Mouse (Mus musculus) embryo, embryonic 10.5 days (tissue): ENCODE results near the gene 4930519P11Rik.

Experiments used
- DNase-seq: peaks from one replicate; pipeline ENCODE4 v3.0.0-alpha.2; 2015; ENCODE audit warnings: low spot score

4930519P11Rik gene

GRCm38 (mm10) chr2:154613118-154614115 lies at the start of gene 4930519P11Rik, which contains the start of gene Zfp341:
Gene 4930519P11Rik, minus strand, starts transcription at chr2:154613437.
Gene Zfp341, plus strand, starts transcription at chr2:154613297.
- DNase-seq = peak; percentile 93

GRCm38 (mm10) chr2:154659531-154660074 lies 46.4 kb upstream of the 4930519P11Rik start:
- no peak for DNase-seq

GRCm38 (mm10) chr2:154659070-154659469 lies 45.8 kb upstream of the 4930519P11Rik start:
- DNase-seq = no peak

GRCm38 (mm10) chr2:154657486-154658237 lies 44.4 kb upstream of the 4930519P11Rik start:
- peak; percentile 38 for DNase-seq

- peak; percentile 99 for DNase-seq
Observed at GRCm38 (mm10) chr2:154656710-154657485, 43.7 kb upstream of the 4930519P11Rik start.

- no peak for DNase-seq
Observed at GRCm38 (mm10) chr2:154655878-154656414, 42.7 kb upstream of the 4930519P11Rik start.

GRCm38 (mm10) chr2:154654976-154655375 lies 41.7 kb upstream of the 4930519P11Rik start:
- DNase-seq = no peak

GRCm38 (mm10) chr2:154651363-154651762 lies 38.1 kb upstream of the 4930519P11Rik start, which contains the start of gene Chmp4b:
Gene Chmp4b, plus strand, starts transcription at chr2:154651705.
- DNase-seq = peak; percentile 28

GRCm38 (mm10) chr2:154650404-154650803 lies 37.2 kb upstream of the 4930519P11Rik start:
- DNase-seq = no peak

GRCm38 (mm10) chr2:154648086-154648485 lies 34.8 kb upstream of the 4930519P11Rik start:
- DNase-seq = peak; percentile 78

- peak; percentile 21 for DNase-seq
Observed at GRCm38 (mm10) chr2:154646634-154647033, 33.4 kb upstream of the 4930519P11Rik start.

- no peak for DNase-seq
Observed at GRCm38 (mm10) chr2:154642712-154643385, 29.6 kb upstream of the 4930519P11Rik start.

- no peak for DNase-seq
Observed at GRCm38 (mm10) chr2:154642005-154642459, 28.8 kb upstream of the 4930519P11Rik start.

GRCm38 (mm10) chr2:154641176-154641575 lies 27.9 kb upstream of the 4930519P11Rik start:
- no peak for DNase-seq

GRCm38 (mm10) chr2:154639115-154639514 lies 25.9 kb upstream of the 4930519P11Rik start:
- no peak for DNase-seq

- DNase-seq = no peak
Observed at GRCm38 (mm10) chr2:154638521-154638920, 25.3 kb upstream of the 4930519P11Rik start.

GRCm38 (mm10) chr2:154635826-154636225 lies 22.6 kb upstream of the 4930519P11Rik start:
- DNase-seq = no peak

- DNase-seq = no peak
Observed at GRCm38 (mm10) chr2:154633876-154634644, 20.8 kb upstream of the 4930519P11Rik start.

GRCm38 (mm10) chr2:154633039-154633742 lies 20.0 kb upstream of the 4930519P11Rik start:
- no peak for DNase-seq
